Mouse (Mus musculus) heart, embryonic 15.5 days (tissue): Measurements from ENCODE around the gene Gm10912. TPM values are rescaled to one million over a fixed set of nuclear protein-coding genes. Genes with fewer than 3 reads are reported as not detected.
"Not testable (repeated sequence)": the region's sequence is repeated elsewhere in the genome, so short reads cannot be mapped to it uniquely, and the experiment has no call there.

ENCODE experiments used
- ATAC-seq: fragments of 200-750 bp; cut with Nextera tagmentation; replicated peaks from 2 replicates; pipeline ENCODE4 v1.8.0; 2017; ENCODE audit warnings: low read depth, moderate TSS enrichment; ENCODE audit not compliant: insufficient number of reproducible peaks, insufficient read depth, low FRiP score
- H3K27ac ChIP-seq: fragments of 300-500 bp; sonication (generic); 2 replicates; pipeline ENCODE4 v1.5.1; 2015; ENCODE audit warnings: mild to moderate bottlenecking, inconsistent platforms
- H3K27me3 ChIP-seq: fragments of 300-500 bp; sonication (generic); 2 replicates; pipeline ENCODE4 v1.6.1; 2015; ENCODE audit warnings: inconsistent platforms
- H3K36me3 ChIP-seq: fragments of 300-500 bp; sonication (generic); 2 replicates; pipeline ENCODE4 v1.6.1; 2015; ENCODE audit warnings: mild to moderate bottlenecking, inconsistent platforms
- H3K4me1 ChIP-seq: fragments of 300-500 bp; sonication (generic); replicated peaks from 2 replicates; pipeline ENCODE4 v1.6.1; 2015; ENCODE audit warnings: inconsistent platforms
- H3K4me2 ChIP-seq: fragments of 300-500 bp; sonication (generic); 2 replicates; pipeline ENCODE4 v1.6.1; 2015; ENCODE audit warnings: inconsistent platforms, mild to moderate bottlenecking, moderate library complexity
- H3K4me3 ChIP-seq: fragments of 300-500 bp; sonication (generic); 2 replicates; pipeline ENCODE4 v1.5.1; 2015; ENCODE audit warnings: mild to moderate bottlenecking, inconsistent platforms
- H3K9ac ChIP-seq: fragments of 300-500 bp; sonication (generic); 2 replicates; pipeline ENCODE4 v1.6.1; 2015; ENCODE audit warnings: mild to moderate bottlenecking, inconsistent platforms
- H3K9me3 ChIP-seq: fragments of 300-500 bp; sonication (generic); replicated peaks from 2 replicates; pipeline ENCODE4 v1.6.1; 2016; ENCODE audit warnings: inconsistent platforms
- WGBS: fragments of 180-500 bp; shearing (Covaris S2); methylation state at CpG from one replicate; pipeline ENCODE4 v1.1.7; 2015; ENCODE audit warnings: mixed read lengths; 5-methylcytosine and 5-hydroxymethylcytosine counted together
- polyA plus RNA-seq: library from polyadenylated mRNA; unstranded; fragments of >200 nt; fragmentation: Nextera tagmentation; extraction: Ambion mirVana; gene quantifications from 2 replicates; pipeline ENCODE4 v1.2.1, GENCODE M21; 2015

The Gm10912 gene
- polyA plus RNA-seq, 1 experiment from 2014 or later, result 0.10 TPM

GRCm38 (mm10) chr2:104098529-104099230, 33.1 kb downstream of the Gm10912 start:
- 9% methylated on average over 3 of the region's 3 CpGs for WGBS
- no peak for ATAC-seq
- no peak overlapping the region for H3K4me3 ChIP-seq
- 0 out of 2 replicates have a peak overlapping the region, but pooled peaks have one; percentile 6 for H3K4me2 ChIP-seq
- H3K27ac ChIP-seq, result peak overlapping the region; percentile 29
- no peaks in the 10 kb centered on the region for H3K36me3 ChIP-seq
- H3K9me3 ChIP-seq, result no peaks in the 10 kb centered on the region
- no peak overlapping the region for H3K9ac ChIP-seq
- H3K27me3 ChIP-seq, result no peaks in the 10 kb centered on the region
- peaks cover 25% of the 10 kb centered on the region for H3K4me1 ChIP-seq

GRCm38 (mm10) chr2:104099231-104099585, 33.6 kb downstream of the Gm10912 start:
- no peak for ATAC-seq
- Histone ChIP-seq H3K9ac (no peak overlapping the region), H3K9me3 (no peaks in the 10 kb centered on the region), H3K27ac (peak overlapping the region; percentile 29; the same call in 1 of the 2 replicates), H3K4me2 (0 out of 2 replicates have a peak overlapping the region, but pooled peaks have one; percentile 6), H3K4me1 (peaks cover 25% of the 10 kb centered on the region), H3K36me3 (no peaks in the 10 kb centered on the region), H3K4me3 (no peak overlapping the region), H3K27me3 (no peaks in the 10 kb centered on the region)
- 88% methylated on average over 2 of the region's 2 CpGs for WGBS

DNA sequence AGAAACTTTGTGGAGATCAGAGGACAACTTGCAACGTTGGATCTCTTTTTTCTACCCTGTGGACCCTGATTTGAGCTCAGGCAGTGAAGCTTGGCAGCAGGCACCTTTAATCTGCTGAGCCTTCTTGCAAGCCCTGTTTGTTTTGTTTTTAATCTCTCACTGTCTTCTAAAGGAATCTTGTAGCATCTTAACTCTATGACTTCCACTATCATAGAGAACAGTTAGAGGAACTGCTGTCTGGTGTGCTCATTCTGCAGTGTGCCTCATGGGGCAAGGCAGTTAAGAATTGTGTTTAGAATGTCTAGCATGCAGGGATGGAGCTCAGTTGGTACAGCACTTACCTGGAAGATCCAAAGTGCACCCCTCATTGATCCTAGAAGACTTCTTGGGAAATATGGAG, 34.3 kb downstream of the Gm10912 start:
- no peaks in the 10 kb centered on the region for H3K36me3 ChIP-seq
- no peaks in the 10 kb centered on the region for H3K27me3 ChIP-seq
- H3K4me1 ChIP-seq, result peaks cover 25% of the 10 kb centered on the region
- no peak overlapping the region for H3K9ac ChIP-seq
- no peak overlapping the region for H3K4me3 ChIP-seq
- no peaks in the 10 kb centered on the region for H3K9me3 ChIP-seq
- no peak overlapping the region for H3K27ac ChIP-seq
- 58% methylated on average over 1 of the region's 1 CpGs for WGBS
- H3K4me2 ChIP-seq, result no peak overlapping the region
- ATAC-seq, result no peak

GRCm38 (mm10) chr2:104104800-104105199, 39.2 kb downstream of the Gm10912 start:
- H3K4me2 ChIP-seq, result no peak overlapping the region
- no peak overlapping the region for H3K4me3 ChIP-seq
- 80% methylated on average over 6 of the region's 6 CpGs for WGBS
- ATAC-seq, result no peak
- no peaks in the 10 kb centered on the region for H3K27me3 ChIP-seq
- H3K9ac ChIP-seq, result no peak overlapping the region
- peaks cover 16% of the 10 kb centered on the region for H3K4me1 ChIP-seq
- H3K9me3 ChIP-seq, result no peaks in the 10 kb centered on the region
- no peak overlapping the region for H3K27ac ChIP-seq
- H3K36me3 ChIP-seq, result no peaks in the 10 kb centered on the region

GRCm38 (mm10) chr2:104109021-104109420, 43.4 kb downstream of the Gm10912 start:
- H3K4me2 ChIP-seq, H3K4me3 ChIP-seq, H3K9me3 ChIP-seq, H3K27me3 ChIP-seq, H3K9ac ChIP-seq, H3K36me3 ChIP-seq, H3K4me1 ChIP-seq, ATAC-seq: not testable (repeated sequence)
- H3K27ac ChIP-seq, result peak overlapping the region; percentile 58
- 41% methylated on average over 2 of the region's 2 CpGs for WGBS

DNA sequence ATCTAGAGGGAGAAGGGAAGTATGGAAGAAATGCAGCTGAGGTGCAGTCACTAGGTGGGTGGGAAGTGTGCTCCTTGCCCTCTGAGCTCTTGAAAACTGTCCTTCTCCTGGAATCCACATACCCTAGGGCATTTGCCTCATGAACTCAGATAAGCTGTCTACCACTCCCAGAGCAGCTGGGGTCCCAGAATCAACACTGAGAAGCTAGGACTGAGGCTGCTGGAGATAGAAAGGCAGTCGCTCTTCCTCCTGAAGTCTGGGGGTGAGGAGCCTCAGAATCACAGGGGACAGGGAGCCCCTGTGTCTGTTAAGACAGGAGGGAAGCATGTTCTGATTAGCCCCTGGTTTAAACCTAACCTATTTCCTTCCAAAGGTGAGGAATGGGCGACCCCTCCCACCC, 43.9 kb downstream of the Gm10912 start:
- no peak overlapping the region for H3K9ac ChIP-seq
- H3K4me3 ChIP-seq, result no peak overlapping the region
- ATAC-seq, result no peak; the same call in 1 of the 2 replicates
- H3K4me1 ChIP-seq, result peaks cover 8% of the 10 kb centered on the region
- 42% methylated on average over 2 of the region's 2 CpGs for WGBS
- H3K9me3 ChIP-seq, result no peaks in the 10 kb centered on the region
- H3K27ac ChIP-seq, result peak overlapping the region; percentile 58
- no peaks in the 10 kb centered on the region for H3K27me3 ChIP-seq
- H3K4me2 ChIP-seq, result no peak overlapping the region
- no peaks in the 10 kb centered on the region for H3K36me3 ChIP-seq

GRCm38 (mm10) chr2:104110031-104110430, 44.4 kb downstream of the Gm10912 start:
- no peak for ATAC-seq
- H3K9me3 ChIP-seq, result no peaks in the 10 kb centered on the region
- no peak overlapping the region for H3K9ac ChIP-seq
- WGBS, result 81% methylated on average over 4 of the region's 4 CpGs
- H3K4me3 ChIP-seq, result no peak overlapping the region
- peaks cover 8% of the 10 kb centered on the region for H3K4me1 ChIP-seq
- H3K27me3 ChIP-seq, result no peaks in the 10 kb centered on the region
- no peaks in the 10 kb centered on the region for H3K36me3 ChIP-seq
- no peak overlapping the region for H3K4me2 ChIP-seq
- peak overlapping the region; percentile 58 for H3K27ac ChIP-seq

- not testable (repeated sequence) for H3K4me3 ChIP-seq, H3K27me3 ChIP-seq
These were observed 45.7 kb downstream of the Gm10912 start for GRCm38 (mm10) chr2:104111170-104111797.

DNA sequence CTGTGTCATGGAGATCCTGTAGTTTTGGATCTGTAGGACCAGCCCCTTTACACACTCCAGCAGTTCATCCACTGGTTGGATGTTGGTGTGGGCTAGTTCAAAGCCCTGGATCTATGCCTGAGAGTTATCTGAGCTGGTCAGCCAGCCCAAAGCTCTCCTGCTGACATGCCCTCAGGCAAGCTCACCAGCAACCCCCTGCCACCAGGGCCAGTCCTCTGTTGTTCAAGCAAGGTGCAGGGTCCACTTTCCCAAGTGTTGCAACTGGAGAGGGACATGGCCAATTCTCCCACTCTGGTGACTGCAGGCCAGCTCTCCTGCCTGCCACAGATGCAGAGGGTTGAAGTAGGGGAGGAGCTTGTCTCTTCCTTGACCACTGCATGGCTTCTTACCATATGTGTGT, 47.9 kb downstream of the Gm10912 start:
- not testable (repeated sequence) for H3K4me2 ChIP-seq, H3K4me3 ChIP-seq, H3K27ac ChIP-seq, H3K9me3 ChIP-seq, H3K27me3 ChIP-seq, H3K36me3 ChIP-seq, H3K4me1 ChIP-seq, H3K9ac ChIP-seq, ATAC-seq

More at GRCm38 (mm10) chr2:104111170-104111797, 45.7 kb downstream of the Gm10912 start:
- H3K4me2 ChIP-seq, ATAC-seq, H3K4me1 ChIP-seq, H3K9ac ChIP-seq, H3K27ac ChIP-seq, H3K9me3 ChIP-seq, H3K36me3 ChIP-seq: not testable (repeated sequence)
- no CpG with 5 or more reads among the region's 1 CpGs for WGBS

- Histone ChIP-seq H3K9ac (no peak overlapping the region), H3K9me3 (no peaks in the 10 kb centered on the region), H3K4me3 (no peak overlapping the region), H3K36me3 (no peaks in the 10 kb centered on the region), H3K27ac (no peak overlapping the region), H3K4me1 (peaks cover 7% of the 10 kb centered on the region), H3K4me2 (no peak overlapping the region), H3K27me3 (no peaks in the 10 kb centered on the region)
- WGBS, result 78% methylated on average over 3 of the region's 3 CpGs
- ATAC-seq, result no peak
These were observed 49.3 kb downstream of the Gm10912 start for GRCm38 (mm10) chr2:104114898-104115297.
